Mouse (Mus musculus): ENCODE measurements around the gene Cbfa2t2. TPM values are rescaled to one million over a fixed set of nuclear protein-coding genes. Genes with fewer than 3 reads are reported as not detected.

Gene Cbfa2t2
- polyA plus RNA-seq, 1 experiment from 2014 or later: 8.4 TPM

- Histone ChIP-seq H3K27ac (peak within 1 kb of the TSS; percentile 89), H3K36me3 (peaks cover 2% of the 10 kb centered on the region), H3K9ac (peak within 1 kb of the TSS; percentile 89), H3K9me3 (replicated peaks) (no peaks in the 10 kb centered on the region), H3K4me2 (peak within 1 kb of the TSS; percentile 91), H3K4me3 (replicated peaks) (peak within 1 kb of the TSS; percentile 82), H3K4me1 (replicated peaks) (peaks cover 56% of the 10 kb centered on the region), H3K27me3 (no peaks in the 10 kb centered on the region)
- peak; percentile 94 for DNase-seq
- peak; percentile 95 for ATAC-seq (ENCODE audit: low read depth)
- 0% methylated on average over 44 of the region's 44 CpGs for WGBS (ENCODE audit: insufficient replicate concordance)
Measured at GRCm38 (mm10) chr2:154569836-154570286, 133.6 kb downstream of the Cbfa2t2 start, which contains the start of gene E2f1. E2f1 (minus strand) TSS chr2:154569892.

GRCm38 (mm10) chr2:154570666-154571065 lies 134.4 kb downstream of the Cbfa2t2 start:
- Histone ChIP-seq H3K9me3 (replicated peaks) (no peaks in the 10 kb centered on the region), H3K27me3 (no peaks in the 10 kb centered on the region), H3K27ac (no peak overlapping the region), H3K4me3 (replicated peaks) (peak overlapping the region; percentile 82), H3K9ac (peak overlapping the region; percentile 62), H3K4me1 (replicated peaks) (peaks cover 48% of the 10 kb centered on the region), H3K36me3 (no peaks in the 10 kb centered on the region), H3K4me2 (peak overlapping the region; percentile 91)
- DNase-seq (no peak), ATAC-seq (ENCODE audit: low read depth) (no peak)
- 28% methylated on average over 4 of the region's 4 CpGs for WGBS (ENCODE audit: insufficient replicate concordance)

GRCm38 (mm10) chr2:154571266-154571665 lies 135.0 kb downstream of the Cbfa2t2 start:
- no peaks in the 10 kb centered on the region for H3K9me3 ChIP-seq (replicated peaks)
- no peak for DNase-seq
- ATAC-seq (ENCODE audit: low read depth): no peak
- H3K27ac ChIP-seq: no peak overlapping the region
- H3K4me2 ChIP-seq: 0 out of 2 replicates have a peak overlapping the region, but pooled peaks have one; percentile 91
- peaks cover 42% of the 10 kb centered on the region for H3K4me1 ChIP-seq (replicated peaks)
- H3K4me3 ChIP-seq (replicated peaks): no peak overlapping the region
- 53% methylated on average over 4 of the region's 4 CpGs for WGBS (ENCODE audit: insufficient replicate concordance)
- no peaks in the 10 kb centered on the region for H3K36me3 ChIP-seq
- H3K27me3 ChIP-seq: no peaks in the 10 kb centered on the region
- H3K9ac ChIP-seq: 0 out of 2 replicates have a peak overlapping the region, but pooled peaks have one; percentile 62

- no peak overlapping the region for H3K9ac ChIP-seq
- no peak for ATAC-seq (ENCODE audit: low read depth)
- H3K27ac ChIP-seq: no peak overlapping the region
- H3K9me3 ChIP-seq (replicated peaks): no peaks in the 10 kb centered on the region
- H3K36me3 ChIP-seq: no peaks in the 10 kb centered on the region
- H3K4me1 ChIP-seq (replicated peaks): peaks cover 34% of the 10 kb centered on the region
- H3K4me2 ChIP-seq: no peak overlapping the region
- no peak for DNase-seq
- H3K27me3 ChIP-seq: no peaks in the 10 kb centered on the region
- WGBS (ENCODE audit: insufficient replicate concordance): 64% methylated on average over 8 of the region's 8 CpGs
- no peak overlapping the region for H3K4me3 ChIP-seq (replicated peaks)
Measured at GRCm38 (mm10) chr2:154571976-154572375, 135.7 kb downstream of the Cbfa2t2 start.

GRCm38 (mm10) chr2:154572996-154573395 lies 136.7 kb downstream of the Cbfa2t2 start:
- WGBS (ENCODE audit: insufficient replicate concordance): 77% methylated on average over 3 of the region's 3 CpGs
- H3K36me3 ChIP-seq: no peaks in the 10 kb centered on the region
- no peak overlapping the region for H3K4me2 ChIP-seq
- no peak overlapping the region for H3K4me3 ChIP-seq (replicated peaks)
- H3K4me1 ChIP-seq (replicated peaks): peaks cover 24% of the 10 kb centered on the region
- no peaks in the 10 kb centered on the region for H3K27me3 ChIP-seq
- DNase-seq (no peak), ATAC-seq (ENCODE audit: low read depth) (no peak)
- no peak overlapping the region for H3K27ac ChIP-seq
- no peaks in the 10 kb centered on the region for H3K9me3 ChIP-seq (replicated peaks)
- H3K9ac ChIP-seq: no peak overlapping the region

GRCm38 (mm10) chr2:154574271-154574670 lies 138.0 kb downstream of the Cbfa2t2 start:
- Histone ChIP-seq H3K27me3 (no peaks in the 10 kb centered on the region), H3K4me3 (replicated peaks) (no peak overlapping the region), H3K9ac (no peak overlapping the region), H3K36me3 (no peaks in the 10 kb centered on the region), H3K4me2 (no peak overlapping the region), H3K4me1 (replicated peaks) (peaks cover 15% of the 10 kb centered on the region), H3K9me3 (replicated peaks) (no peaks in the 10 kb centered on the region), H3K27ac (no peak overlapping the region)
- 53% methylated on average over 7 of the region's 7 CpGs for WGBS (ENCODE audit: insufficient replicate concordance)
- no peak for ATAC-seq (ENCODE audit: low read depth)
- no peak for DNase-seq

- H3K4me2 ChIP-seq: no peak overlapping the region
- ATAC-seq (ENCODE audit: low read depth) (no peak), DNase-seq (no peak)
- H3K27me3 ChIP-seq: no peaks in the 10 kb centered on the region
- no peak overlapping the region for H3K4me3 ChIP-seq (replicated peaks)
- H3K27ac ChIP-seq: no peak overlapping the region
- no peaks in the 10 kb centered on the region for H3K9me3 ChIP-seq (replicated peaks)
- no peaks in the 10 kb centered on the region; the same call in 1 of the 2 replicates for H3K4me1 ChIP-seq (replicated peaks)
- H3K36me3 ChIP-seq: no peaks in the 10 kb centered on the region
- no peak overlapping the region for H3K9ac ChIP-seq
- WGBS (ENCODE audit: insufficient replicate concordance): 67% methylated on average over 12 of the region's 12 CpGs
Measured at GRCm38 (mm10) chr2:154576876-154577743, 140.8 kb downstream of the Cbfa2t2 start.

GRCm38 (mm10) chr2:154577744-154578067 lies 141.4 kb downstream of the Cbfa2t2 start:
- H3K27me3 ChIP-seq: no peaks in the 10 kb centered on the region
- H3K9me3 ChIP-seq (replicated peaks): no peaks in the 10 kb centered on the region
- H3K4me3 ChIP-seq (replicated peaks): no peak overlapping the region
- H3K9ac ChIP-seq: no peak overlapping the region
- peaks cover 3% of the 10 kb centered on the region for H3K4me1 ChIP-seq (replicated peaks)
- WGBS (ENCODE audit: insufficient replicate concordance): 79% methylated on average over 6 of the region's 6 CpGs
- DNase-seq (no peak), ATAC-seq (ENCODE audit: low read depth) (no peak)
- H3K4me2 ChIP-seq: no peak overlapping the region
- H3K36me3 ChIP-seq: no peaks in the 10 kb centered on the region
- H3K27ac ChIP-seq: no peak overlapping the region

- WGBS (ENCODE audit: insufficient replicate concordance): 81% methylated on average over 8 of the region's 8 CpGs
- ATAC-seq (ENCODE audit: low read depth) (no peak), DNase-seq (no peak)
- no peak overlapping the region for H3K27ac ChIP-seq
- peaks cover 27% of the 10 kb centered on the region for H3K4me1 ChIP-seq (replicated peaks)
- H3K4me2 ChIP-seq: no peak overlapping the region
- H3K4me3 ChIP-seq (replicated peaks): no peak overlapping the region
- H3K27me3 ChIP-seq: no peaks in the 10 kb centered on the region
- H3K36me3 ChIP-seq: no peaks in the 10 kb centered on the region
- H3K9me3 ChIP-seq (replicated peaks): no peaks in the 10 kb centered on the region
- H3K9ac ChIP-seq: no peak overlapping the region
Measured at GRCm38 (mm10) chr2:154580586-154580985, 144.3 kb downstream of the Cbfa2t2 start.

GRCm38 (mm10) chr2:154581421-154581820 lies 145.1 kb downstream of the Cbfa2t2 start:
- no peak overlapping the region for H3K9ac ChIP-seq
- H3K27me3 ChIP-seq: no peaks in the 10 kb centered on the region
- DNase-seq (no peak), ATAC-seq (ENCODE audit: low read depth) (no peak)
- H3K9me3 ChIP-seq (replicated peaks): no peaks in the 10 kb centered on the region
- H3K4me1 ChIP-seq (replicated peaks): peaks cover 27% of the 10 kb centered on the region
- H3K4me2 ChIP-seq: no peak overlapping the region
- peaks cover 2% of the 10 kb centered on the region for H3K36me3 ChIP-seq
- no peak overlapping the region for H3K27ac ChIP-seq
- WGBS (ENCODE audit: insufficient replicate concordance): 66% methylated on average over 1 of the region's 1 CpGs
- no peak overlapping the region for H3K4me3 ChIP-seq (replicated peaks)

GRCm38 (mm10) chr2:154583906-154584872 lies 147.9 kb downstream of the Cbfa2t2 start:
- Histone ChIP-seq H3K27ac (0 out of 2 replicates have a peak overlapping the region, but pooled peaks have one; percentile 10), H3K4me3 (replicated peaks) (no peak overlapping the region), H3K9ac (no peak overlapping the region), H3K36me3 (peaks cover 17% of the 10 kb centered on the region), H3K4me1 (replicated peaks) (peaks cover 27% of the 10 kb centered on the region), H3K27me3 (no peaks in the 10 kb centered on the region), H3K9me3 (replicated peaks) (no peaks in the 10 kb centered on the region), H3K4me2 (no peak overlapping the region)
- ATAC-seq (ENCODE audit: low read depth) (peak; percentile 65), DNase-seq (no peak)
- 44% methylated on average over 15 of the region's 15 CpGs for WGBS (ENCODE audit: insufficient replicate concordance)
